Mouse (Mus musculus) neutrophil, adult 65 days (primary cell): Measurements from ENCODE around the gene Hsd3b4. TPM values are rescaled to one million over a fixed set of nuclear protein-coding genes. Genes with fewer than 3 reads are reported as not detected.

Source experiments
- total RNA-seq: library from RNA; stranded (reverse); gene quantifications from 2 replicates; pipeline ENCODE4 v1.2.4, GENCODE M21; 2023

Gene Hsd3b4
- total RNA-seq: not detected in 2 replicates

GRCm38 (mm10) chr3:98510414-98510813, at the start of gene Hsd3b4:
Gene Hsd3b4 (minus strand): TSS chr3:98510514.

GRCm38 (mm10) chr3:98457026-98457425, 53.3 kb downstream of the Hsd3b4 start, which contains the start of gene Gm4450:
Gene Gm4450 (minus strand): TSS chr3:98457126.

Other genes starting within 250 kb of the Hsd3b4 start
- gene Hmgcs2, start 230.1 kb downstream of the Hsd3b4 start, total RNA-seq: not detected in 2 replicates
- 11.7 and 12.4 TPM in 2 replicates for gene Phgdh, start 170.5 kb downstream of the Hsd3b4 start, total RNA-seq
- gene Zfp697, start 128.1 kb downstream of the Hsd3b4 start, total RNA-seq: 0.25 TPM in 1 of 2 replicates, not detected in the other
- gene Gm4450, start 53.4 kb downstream of the Hsd3b4 start, total RNA-seq: not detected in 2 replicates
- gene Gm10681, start 78.3 kb upstream of the Hsd3b4 start, total RNA-seq: not detected in 2 replicates
- not detected in 2 replicates for gene Hsd3b5, start 119.7 kb upstream of the Hsd3b4 start, total RNA-seq
- not detected in 2 replicates for gene Hsd3b2, start 214.0 kb upstream of the Hsd3b4 start, total RNA-seq